Mouse (Mus musculus) cerebellum, adult (tissue): Measurements from ENCODE around the gene Hoxa11.

Source experiments
- ATAC-seq: cut with Nextera tagmentation; 2 replicates; pipeline ENCODE4 v1.9.2; 2017; ENCODE audit warnings: mild to moderate bottlenecking, moderate library complexity, mixed read lengths; ENCODE audit not compliant: insufficient number of reproducible peaks, low FRiP score, low TSS enrichment

Hoxa11 gene

DNA sequence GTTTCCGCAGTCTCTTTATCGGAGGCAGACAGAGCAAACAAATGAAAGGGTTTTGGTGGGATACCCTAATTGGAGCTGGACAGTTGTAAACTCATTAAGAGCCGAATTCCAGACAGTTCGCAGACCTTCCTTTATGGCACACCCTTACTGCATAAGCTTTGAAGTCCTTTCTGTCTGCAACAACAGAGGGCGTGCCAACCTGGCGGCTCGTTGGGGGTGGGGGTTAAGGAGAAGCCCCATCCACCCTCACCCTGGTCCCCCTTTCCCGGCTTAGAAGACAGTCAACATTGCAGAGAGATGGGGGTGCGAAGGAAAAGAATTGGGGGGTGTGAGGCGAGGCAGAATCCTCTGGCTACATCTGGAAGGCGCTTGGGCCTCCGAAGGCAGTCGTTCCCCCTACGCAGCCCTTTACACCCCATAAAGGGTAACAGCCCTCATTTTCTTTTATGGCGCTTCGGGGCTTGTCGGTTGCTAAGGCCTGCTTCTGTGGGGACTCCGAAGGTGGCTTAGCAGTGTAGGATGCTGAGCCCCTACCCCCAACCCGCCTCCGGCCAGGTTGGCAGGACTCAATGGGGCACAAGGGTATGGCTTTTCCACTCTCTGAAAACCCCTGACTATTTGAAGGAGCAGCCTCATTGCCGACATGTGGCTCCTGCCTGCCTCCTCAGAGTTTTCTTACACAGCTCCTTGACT lies 23.5 kb downstream of the Hoxa11 start:
- ATAC-seq, result no peak

GRCm38 (mm10) chr6:52221337-52221992 lies 24.1 kb downstream of the Hoxa11 start, which contains the start of gene Hoxa7:
Gene Hoxa7, minus strand, starts transcription at chr6:52221854.
- peak; percentile 68 for ATAC-seq

DNA sequence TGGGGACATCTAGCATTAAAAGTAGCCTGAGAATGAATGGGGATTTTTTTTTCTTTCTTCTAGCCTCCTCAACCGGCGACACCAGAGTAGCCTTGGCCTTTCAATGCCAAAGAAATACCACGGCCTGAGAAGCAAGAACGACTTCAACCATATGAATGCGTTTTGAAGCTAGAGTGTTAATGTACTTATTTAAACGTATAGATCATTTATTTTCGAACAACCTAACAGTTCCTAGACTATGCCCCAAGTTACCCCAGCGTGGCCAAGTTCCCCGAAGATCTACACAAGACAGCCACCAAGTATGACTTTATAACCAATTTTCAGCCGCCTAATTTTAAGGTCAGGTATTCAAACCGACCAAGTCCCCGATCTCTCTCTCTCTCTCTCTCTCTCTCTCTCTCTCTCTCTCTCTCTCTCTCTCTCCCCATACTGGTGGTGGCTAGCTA lies 24.7 kb downstream of the Hoxa11 start:
- no peak for ATAC-seq

- ATAC-seq, result no peak
Observed at GRCm38 (mm10) chr6:52220003-52220864, 25.4 kb downstream of the Hoxa11 start.

DNA sequence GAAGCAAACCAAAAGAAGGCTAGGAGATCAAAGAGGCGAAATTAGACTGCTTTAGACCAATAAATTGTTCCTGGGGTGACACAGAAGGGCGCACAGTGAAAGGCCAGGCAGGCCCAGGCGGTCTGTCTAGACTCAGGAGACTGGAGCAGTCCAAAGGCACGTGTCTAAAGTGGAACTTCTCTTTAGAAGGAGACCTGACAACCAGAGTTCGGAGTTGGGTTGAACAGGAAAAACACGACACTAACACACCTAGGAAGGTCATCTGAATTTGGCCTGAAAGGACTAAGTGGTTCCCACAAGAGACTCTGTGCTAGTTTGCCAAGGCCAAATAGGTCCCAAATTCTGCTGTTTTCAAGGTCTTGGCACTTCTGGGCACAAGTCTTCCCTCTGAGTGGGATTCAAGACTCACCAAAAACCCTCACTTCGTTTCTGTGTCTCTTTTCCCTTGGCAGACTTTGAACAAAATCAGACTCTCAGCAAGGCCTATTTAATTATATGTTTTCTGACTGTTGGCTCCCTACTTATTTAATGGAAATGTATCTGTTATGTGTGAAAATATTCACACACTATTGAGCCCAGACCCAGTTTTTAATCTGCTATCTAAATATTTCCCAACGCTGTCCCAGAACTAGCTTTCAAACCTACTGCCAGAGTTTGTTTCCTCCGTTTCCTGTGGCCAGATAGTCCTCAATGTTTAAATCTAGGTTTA lies 26.2 kb downstream of the Hoxa11 start:
- no peak for ATAC-seq

GRCm38 (mm10) chr6:52218643-52219215 lies 26.9 kb downstream of the Hoxa11 start:
- ATAC-seq, result no peak

GRCm38 (mm10) chr6:52217895-52218642 lies 27.5 kb downstream of the Hoxa11 start:
- ATAC-seq, result no peak

DNA sequence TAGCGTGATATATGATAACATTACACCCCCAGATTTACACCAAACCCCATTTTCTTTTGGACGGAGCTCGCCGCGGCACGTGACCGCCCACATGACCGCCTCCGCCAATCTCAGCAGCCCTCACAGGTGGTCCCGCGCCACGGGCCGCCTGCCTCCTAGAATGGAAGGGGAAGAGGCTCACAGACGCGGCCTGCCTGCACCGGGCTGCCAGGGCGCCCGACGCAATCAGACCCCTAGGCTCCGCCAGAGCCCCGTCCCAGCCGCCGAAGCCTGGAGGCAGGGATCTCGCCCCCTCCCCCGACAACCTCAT lies 28.2 kb downstream of the Hoxa11 start:
- ATAC-seq, result no peak

GRCm38 (mm10) chr6:52216691-52217458 lies 28.7 kb downstream of the Hoxa11 start:
- ATAC-seq, result no peak

- ATAC-seq, result no peak
Observed at GRCm38 (mm10) chr6:52215771-52216535, 29.7 kb downstream of the Hoxa11 start.

- no peak for ATAC-seq
Observed at GRCm38 (mm10) chr6:52215070-52215469, 30.5 kb downstream of the Hoxa11 start.

GRCm38 (mm10) chr6:52214271-52214670 lies 31.3 kb downstream of the Hoxa11 start:
- ATAC-seq, result no peak

DNA sequence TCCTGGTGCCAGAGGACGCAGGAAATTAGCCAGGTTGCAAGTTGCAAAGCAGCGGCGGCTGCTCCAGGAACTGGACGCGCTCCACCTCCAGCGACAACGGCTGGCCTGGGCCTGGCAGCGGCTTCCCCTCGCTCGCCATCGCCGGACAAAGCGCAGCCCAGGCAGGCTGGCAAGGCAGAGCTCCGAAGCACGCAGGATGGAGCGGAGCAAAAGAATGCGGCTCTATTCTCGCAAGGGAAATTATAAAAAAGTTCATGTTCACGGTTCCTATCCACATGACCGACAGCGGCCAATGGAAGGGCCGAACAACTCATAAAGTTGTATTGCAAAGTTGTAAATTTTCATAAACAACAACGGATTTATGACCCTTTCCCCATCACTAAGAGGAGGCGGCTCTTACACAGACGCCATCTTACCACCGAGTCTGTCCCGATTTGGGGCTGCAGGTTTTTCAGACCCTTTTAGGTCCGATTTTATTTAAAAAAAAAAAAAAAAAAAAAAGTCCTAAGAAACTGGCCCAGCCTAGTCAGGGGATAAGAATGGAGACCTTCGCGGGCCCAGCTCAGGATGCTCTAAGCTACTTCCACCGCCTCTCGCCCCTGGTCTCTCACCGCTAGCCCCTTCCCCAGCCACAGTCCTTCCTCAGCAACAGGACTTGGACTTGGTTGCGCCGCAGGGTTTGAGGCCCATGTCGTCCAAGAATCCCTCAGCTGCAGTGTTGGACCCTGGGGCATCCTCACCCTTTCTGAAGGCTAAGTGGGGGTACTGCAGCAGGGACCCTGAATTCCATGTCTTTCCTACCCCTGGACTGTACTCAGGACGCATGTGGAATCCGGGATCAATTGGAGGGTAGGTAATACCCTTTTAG lies 32.3 kb downstream of the Hoxa11 start, which contains the start of the genes Hoxa3 and Gm28308:
Hoxa3 (minus strand) TSS at position 218 of the 868 bp plus-strand sequence.
Gm28308 (minus strand) TSS at position 221 of the 868 bp plus-strand sequence.
- no peak for ATAC-seq

GRCm38 (mm10) chr6:52212556-52213118 lies 33.0 kb downstream of the Hoxa11 start:
- ATAC-seq, result no peak

- ATAC-seq, result no peak
Observed at GRCm38 (mm10) chr6:52211961-52212360, 33.6 kb downstream of the Hoxa11 start.

- ATAC-seq, result no peak
Observed at GRCm38 (mm10) chr6:52211170-52211935, 34.3 kb downstream of the Hoxa11 start.
